Mouse (Mus musculus) limb, embryonic 13.5 days (tissue): ENCODE measurements around the gene Sox30. TPM values are rescaled to one million over a fixed set of nuclear protein-coding genes. Genes with fewer than 3 reads are reported as not detected.

Experiments used
- ATAC-seq: fragments of 200-750 bp; cut with Nextera tagmentation; 2 replicates; pipeline ENCODE4 v1.8.0; 2017; ENCODE audit warnings: low read depth, moderate number of reproducible peaks, moderate TSS enrichment; ENCODE audit not compliant: low FRiP score
- H3K27ac ChIP-seq: fragments of 300-500 bp; sonication (generic); 2 replicates; pipeline ENCODE4 v1.5.1; 2015; ENCODE audit warnings: inconsistent platforms, mild to moderate bottlenecking, moderate library complexity
- H3K27me3 ChIP-seq: fragments of 300-500 bp; sonication (generic); 2 replicates; pipeline ENCODE4 v1.6.1; 2015; ENCODE audit warnings: mild to moderate bottlenecking, inconsistent platforms
- H3K36me3 ChIP-seq: fragments of 300-500 bp; sonication (generic); 2 replicates; pipeline ENCODE4 v1.6.1; 2015; ENCODE audit warnings: inconsistent platforms, mild to moderate bottlenecking, moderate library complexity
- H3K4me1 ChIP-seq: fragments of 300-500 bp; sonication (generic); 2 replicates; pipeline ENCODE4 v1.6.1; 2015; ENCODE audit warnings: inconsistent platforms
- H3K4me2 ChIP-seq: fragments of 300-500 bp; sonication (generic); replicated peaks from 2 replicates; pipeline ENCODE4 v1.6.1; 2015; ENCODE audit warnings: inconsistent platforms, mild to moderate bottlenecking, moderate library complexity
- H3K4me3 ChIP-seq: fragments of 300-500 bp; sonication (generic); 2 replicates; pipeline ENCODE4 v1.5.1; 2015; ENCODE audit warnings: moderate library complexity, mild to moderate bottlenecking, inconsistent platforms
- H3K9ac ChIP-seq: fragments of 300-500 bp; sonication (generic); 2 replicates; pipeline ENCODE4 v1.6.1; 2015; ENCODE audit warnings: mild to moderate bottlenecking, inconsistent platforms
- H3K9me3 ChIP-seq: fragments of 300-500 bp; sonication (generic); 2 replicates; pipeline ENCODE4 v1.6.1; 2016; ENCODE audit warnings: inconsistent platforms
- WGBS: fragments of 180-500 bp; shearing (Covaris S2); methylation state at CpG from one replicate; pipeline ENCODE4 v1.1.7; 2015; 5-methylcytosine and 5-hydroxymethylcytosine counted together
- polyA plus RNA-seq: library from polyadenylated mRNA; unstranded; fragments of >200 nt; fragmentation: Nextera tagmentation; extraction: Ambion mirVana; gene quantifications from 2 replicates; pipeline ENCODE4 v1.2.1, GENCODE M21; 2015

Gene Sox30
- polyA plus RNA-seq, 1 experiment from 2014 or later, result 0.31 TPM

- WGBS, result 60% methylated on average over 8 of the region's 8 CpGs
- H3K36me3 ChIP-seq, result peaks cover 29% of the 10 kb centered on the region
- H3K9ac ChIP-seq, result no peak overlapping the region
- no peak overlapping the region for H3K27ac ChIP-seq
- no peak overlapping the region for H3K4me2 ChIP-seq
- peaks cover 30% of the 10 kb centered on the region for H3K4me1 ChIP-seq
- H3K4me3 ChIP-seq, result no peak overlapping the region
- no peaks in the 10 kb centered on the region for H3K9me3 ChIP-seq
- no peak for ATAC-seq
- H3K27me3 ChIP-seq, result no peaks in the 10 kb centered on the region
Measured at GRCm38 (mm10) chr11:46059887-46060650, 80.0 kb downstream of the Sox30 start.

DNA sequence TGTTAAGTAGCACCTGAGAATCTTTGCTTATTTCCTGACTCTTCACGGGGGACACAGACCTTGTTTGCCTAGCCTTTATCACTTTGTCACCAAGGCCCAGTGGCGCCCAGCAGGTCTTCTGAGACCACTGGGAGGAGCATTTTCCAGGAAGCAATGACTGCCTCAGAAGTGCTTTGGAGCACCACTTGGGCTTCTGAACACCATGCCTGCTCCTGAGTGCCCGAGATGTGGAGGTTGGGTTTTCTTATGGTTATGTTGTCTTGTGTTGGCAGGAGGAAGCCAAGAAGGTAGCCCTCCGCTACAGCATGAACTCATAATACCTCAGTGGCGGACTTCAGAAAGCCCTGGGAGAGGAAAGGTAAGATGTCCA, 80.5 kb downstream of the Sox30 start:
- H3K27ac ChIP-seq, result no peak overlapping the region
- no peak overlapping the region for H3K9ac ChIP-seq
- H3K27me3 ChIP-seq, result no peaks in the 10 kb centered on the region
- ATAC-seq, result no peak
- peaks cover 30% of the 10 kb centered on the region for H3K4me1 ChIP-seq
- no peak overlapping the region for H3K4me2 ChIP-seq
- H3K4me3 ChIP-seq, result no peak overlapping the region
- peaks cover 33% of the 10 kb centered on the region for H3K36me3 ChIP-seq
- no peaks in the 10 kb centered on the region for H3K9me3 ChIP-seq
- 65% methylated on average over 5 of the region's 5 CpGs for WGBS

DNA sequence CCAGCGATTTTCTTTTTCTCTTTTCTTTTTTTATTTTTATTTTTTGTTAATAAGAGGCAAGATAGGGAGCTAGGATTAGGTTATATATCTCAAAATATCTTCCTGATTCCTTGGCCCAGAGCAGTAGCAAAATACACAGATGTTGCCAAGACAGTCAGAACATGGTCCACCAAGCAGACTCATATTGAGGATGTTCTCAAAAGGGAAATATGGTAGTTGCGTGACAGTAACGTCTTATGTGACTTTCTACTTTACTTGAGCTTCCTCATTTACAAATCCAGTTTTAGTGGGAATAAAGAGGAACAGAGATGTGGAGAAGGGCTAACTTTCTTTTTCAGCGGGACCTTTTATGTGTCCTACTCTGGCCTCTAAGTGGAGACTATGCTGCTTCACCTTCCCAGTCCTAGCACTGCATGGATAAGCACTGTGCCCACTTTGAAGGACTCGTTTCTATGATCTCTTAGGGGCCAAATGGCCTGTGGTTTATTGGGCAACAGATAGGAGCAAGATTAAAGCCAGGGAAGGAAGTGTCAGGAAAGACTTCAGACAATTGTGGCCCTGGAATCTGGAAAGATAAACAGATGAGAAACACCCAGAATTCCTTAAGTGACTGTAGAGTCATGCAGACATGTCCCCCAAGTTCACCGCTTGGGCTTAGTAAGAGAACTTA, 81.8 kb downstream of the Sox30 start:
- H3K9ac ChIP-seq, result no peak overlapping the region
- ATAC-seq, result no peak
- H3K4me2 ChIP-seq, result no peak overlapping the region
- peaks cover 46% of the 10 kb centered on the region for H3K36me3 ChIP-seq
- no peak overlapping the region for H3K4me3 ChIP-seq
- H3K4me1 ChIP-seq, result peaks cover 29% of the 10 kb centered on the region
- H3K9me3 ChIP-seq, result no peaks in the 10 kb centered on the region
- WGBS, result 58% methylated on average over 6 of the region's 6 CpGs
- no peaks in the 10 kb centered on the region for H3K27me3 ChIP-seq
- no peak overlapping the region for H3K27ac ChIP-seq

GRCm38 (mm10) chr11:46062569-46062968, 82.5 kb downstream of the Sox30 start:
- Histone ChIP-seq H3K9ac (no peak overlapping the region), H3K4me3 (no peak overlapping the region), H3K27me3 (no peaks in the 10 kb centered on the region), H3K4me1 (peaks cover 22% of the 10 kb centered on the region), H3K36me3 (peaks cover 51% of the 10 kb centered on the region), H3K4me2 (no peak overlapping the region), H3K27ac (no peak overlapping the region; the same call in 1 of the 2 replicates), H3K9me3 (no peaks in the 10 kb centered on the region)
- 71% methylated on average over 4 of the region's 4 CpGs for WGBS
- ATAC-seq, result no peak

- no peaks in the 10 kb centered on the region for H3K9me3 ChIP-seq
- H3K27me3 ChIP-seq, result no peaks in the 10 kb centered on the region
- H3K27ac ChIP-seq, result no peak overlapping the region; the same call in 1 of the 2 replicates
- H3K36me3 ChIP-seq, result peaks cover 51% of the 10 kb centered on the region
- WGBS, result 60% methylated on average over 9 of the region's 9 CpGs
- H3K4me3 ChIP-seq, result no peak overlapping the region
- H3K9ac ChIP-seq, result no peak overlapping the region
- H3K4me2 ChIP-seq, result no peak overlapping the region
- H3K4me1 ChIP-seq, result peaks cover 22% of the 10 kb centered on the region
- ATAC-seq, result no peak
Measured at GRCm38 (mm10) chr11:46062993-46063731, 83.1 kb downstream of the Sox30 start.

GRCm38 (mm10) chr11:46064767-46065166, 84.7 kb downstream of the Sox30 start:
- no peaks in the 10 kb centered on the region for H3K9me3 ChIP-seq
- H3K4me1 ChIP-seq, result peaks cover 35% of the 10 kb centered on the region
- H3K9ac ChIP-seq, result no peak overlapping the region
- H3K36me3 ChIP-seq, result peaks cover 51% of the 10 kb centered on the region
- no peaks in the 10 kb centered on the region for H3K27me3 ChIP-seq
- no peak overlapping the region for H3K4me2 ChIP-seq
- WGBS, result 66% methylated on average over 8 of the region's 8 CpGs
- ATAC-seq, result no peak
- H3K27ac ChIP-seq, result peak overlapping the region; percentile 28; the same call in 1 of the 2 replicates
- H3K4me3 ChIP-seq, result no peak overlapping the region

DNA sequence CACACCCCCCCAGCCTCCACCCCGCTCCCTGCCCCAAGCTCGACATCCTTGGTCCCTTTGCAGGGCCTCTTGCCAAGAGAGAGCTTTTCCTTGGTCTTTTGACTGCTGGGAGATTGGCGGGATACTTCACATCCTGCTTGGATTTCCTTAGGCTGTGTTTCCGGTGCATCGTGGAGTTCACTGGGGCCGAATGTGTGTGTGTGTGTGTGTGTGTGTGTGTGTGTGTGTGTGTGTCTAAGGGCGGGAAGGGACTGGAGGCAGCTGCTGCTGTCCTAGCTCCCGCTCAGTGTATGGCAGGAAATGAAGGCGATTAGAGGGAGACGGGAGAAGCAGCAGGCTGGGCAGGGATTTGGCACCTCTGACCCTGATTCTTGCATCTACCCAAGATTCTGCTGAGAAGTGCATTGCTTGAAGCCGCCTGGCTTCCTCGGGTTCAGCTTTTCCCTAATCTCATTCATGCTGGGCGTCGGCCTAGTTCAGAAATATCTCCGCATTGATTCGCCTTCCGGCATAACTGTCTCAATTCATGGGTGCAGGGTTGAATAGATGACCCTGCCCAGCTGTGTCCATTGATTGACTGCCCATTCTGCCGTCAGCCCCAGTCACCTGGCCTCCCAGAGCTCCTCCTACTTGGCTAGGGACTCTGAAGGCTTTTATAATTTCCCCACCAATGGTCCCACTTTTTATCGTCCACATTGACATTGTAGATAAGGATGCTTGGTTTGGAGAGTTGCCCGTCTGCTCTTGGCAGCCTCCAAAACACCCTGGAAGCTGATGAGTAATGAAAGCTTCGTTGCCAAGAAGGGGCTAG, 85.3 kb downstream of the Sox30 start:
- no peak overlapping the region for H3K4me2 ChIP-seq
- no peak for ATAC-seq
- 54% methylated on average over 21 of the region's 21 CpGs for WGBS
- no peaks in the 10 kb centered on the region for H3K27me3 ChIP-seq
- peak overlapping the region; percentile 29; the same call in 1 of the 2 replicates for H3K27ac ChIP-seq
- H3K9me3 ChIP-seq, result no peaks in the 10 kb centered on the region
- H3K4me3 ChIP-seq, result no peak overlapping the region
- peaks cover 35% of the 10 kb centered on the region for H3K4me1 ChIP-seq
- H3K9ac ChIP-seq, result no peak overlapping the region
- peaks cover 49% of the 10 kb centered on the region for H3K36me3 ChIP-seq

Other genes with a start within 250 kb of the Sox30 start
- 85.1 and 86.7 TPM in 2 replicates for gene Clint1, start 128.3 kb upstream of the Sox30 start, polyA plus RNA-seq
- gene Lsm11, start 35.4 kb upstream of the Sox30 start, polyA plus RNA-seq, result 6.8 and 7.8 TPM in 2 replicates
- 14.3 and 16.3 TPM in 2 replicates for gene Thg1l, start 24.8 kb upstream of the Sox30 start, polyA plus RNA-seq
- gene Gm12166, start 72.0 kb downstream of the Sox30 start, polyA plus RNA-seq, result 2.4 and 5.4 TPM in 2 replicates
- 15.6 and 16.4 TPM in 2 replicates for gene Adam19, start 75.7 kb downstream of the Sox30 start, polyA plus RNA-seq
- gene Nipal4, start 186.2 kb downstream of the Sox30 start, polyA plus RNA-seq, result 1.4 and 1.7 TPM in 2 replicates